Mouse (Mus musculus): ENCODE measurements around the gene Tmem255b. TPM values are rescaled to one million over a fixed set of nuclear protein-coding genes. Genes with fewer than 3 reads are reported as not detected.

The Tmem255b gene
- polyA plus RNA-seq, 1 experiment from 2014 or later = not detected

GRCm38 (mm10) chr8:13419111-13419639 is 15.8 kb upstream of the Tmem255b start:
- DNase-seq = no peak
- TF ChIP-seq CTCF (IDR thresholded peaks at IDR 0.05; ENCODE audit: low read depth) (no peak), EP300 (IDR thresholded peaks at IDR 0.05; ENCODE audit: low read depth) (no peak)
- WGBS (ENCODE audit: insufficient replicate concordance) = 56% methylated on average over 2 of the region's 2 CpGs
- H3K4me2 ChIP-seq (ENCODE audit: low read depth, low read length) = no peak overlapping the region
- H3K4me1 ChIP-seq (ENCODE audit: insufficient read depth) = no peaks in the 10 kb centered on the region
- H3K36me3 ChIP-seq (replicated peaks; ENCODE audit: insufficient read depth, low read length) = no peaks in the 10 kb centered on the region
- H3K4me3 ChIP-seq (ENCODE audit: low read depth, low read length) = no peak overlapping the region
- H3K27me3 ChIP-seq (ENCODE audit: insufficient read depth, low read length) = no peaks in the 10 kb centered on the region
- ATAC-seq = no peak
- no peak overlapping the region for H3K27ac ChIP-seq (ENCODE audit: low read depth)
- no peak overlapping the region for H3K9ac ChIP-seq (replicated peaks)
- no peaks in the 10 kb centered on the region; the same call in 1 of the 2 replicates for H3K9me3 ChIP-seq (ENCODE audit: low read length)

- TF ChIP-seq EP300 (IDR thresholded peaks at IDR 0.05; ENCODE audit: low read depth) (no peak), CTCF (IDR thresholded peaks at IDR 0.05; ENCODE audit: low read depth) (no peak)
- Histone ChIP-seq H3K27me3 (ENCODE audit: insufficient read depth, low read length) (no peaks in the 10 kb centered on the region), H3K4me2 (ENCODE audit: low read depth, low read length) (no peak overlapping the region), H3K4me1 (ENCODE audit: insufficient read depth) (no peaks in the 10 kb centered on the region), H3K9ac (replicated peaks) (no peak overlapping the region), H3K9me3 (ENCODE audit: low read length) (no peaks in the 10 kb centered on the region; the same call in 1 of the 2 replicates), H3K27ac (ENCODE audit: low read depth) (no peak overlapping the region), H3K36me3 (replicated peaks; ENCODE audit: insufficient read depth, low read length) (no peaks in the 10 kb centered on the region), H3K4me3 (ENCODE audit: low read depth, low read length) (no peak overlapping the region)
- ATAC-seq (no peak), DNase-seq (no peak)
- WGBS (ENCODE audit: insufficient replicate concordance) = 79% methylated on average over 6 of the region's 6 CpGs
Observed at GRCm38 (mm10) chr8:13420970-13421369, 14.0 kb upstream of the Tmem255b start.

- DNase-seq (no peak), ATAC-seq (no peak)
- H3K4me3 ChIP-seq (ENCODE audit: low read depth, low read length) = no peak overlapping the region
- 32% methylated on average over 6 of the region's 6 CpGs for WGBS (ENCODE audit: insufficient replicate concordance)
- H3K36me3 ChIP-seq (replicated peaks; ENCODE audit: insufficient read depth, low read length) = no peaks in the 10 kb centered on the region
- no peaks in the 10 kb centered on the region for H3K27me3 ChIP-seq (ENCODE audit: insufficient read depth, low read length)
- TF ChIP-seq EP300 (IDR thresholded peaks at IDR 0.05; ENCODE audit: low read depth) (no peak), CTCF (IDR thresholded peaks at IDR 0.05; ENCODE audit: low read depth) (no peak)
- no peak overlapping the region for H3K9ac ChIP-seq (replicated peaks)
- H3K4me1 ChIP-seq (ENCODE audit: insufficient read depth) = no peaks in the 10 kb centered on the region
- no peaks in the 10 kb centered on the region; the same call in 1 of the 2 replicates for H3K9me3 ChIP-seq (ENCODE audit: low read length)
- no peak overlapping the region for H3K4me2 ChIP-seq (ENCODE audit: low read depth, low read length)
- no peak overlapping the region for H3K27ac ChIP-seq (ENCODE audit: low read depth)
Observed at GRCm38 (mm10) chr8:13427351-13427750, 7.6 kb upstream of the Tmem255b start.

- Histone ChIP-seq H3K27me3 (ENCODE audit: insufficient read depth, low read length) (no peaks in the 10 kb centered on the region), H3K9ac (replicated peaks) (no peak overlapping the region), H3K9me3 (ENCODE audit: low read length) (no peaks in the 10 kb centered on the region), H3K4me1 (ENCODE audit: insufficient read depth) (no peaks in the 10 kb centered on the region), H3K4me3 (ENCODE audit: low read depth, low read length) (no peak overlapping the region), H3K36me3 (replicated peaks; ENCODE audit: insufficient read depth, low read length) (no peaks in the 10 kb centered on the region), H3K4me2 (ENCODE audit: low read depth, low read length) (no peak overlapping the region), H3K27ac (ENCODE audit: low read depth) (no peak overlapping the region)
- DNase-seq (no peak), ATAC-seq (no peak)
- no peak for TF ChIP-seq CTCF (IDR thresholded peaks at IDR 0.05; ENCODE audit: low read depth)
- TF ChIP-seq EP300 (IDR thresholded peaks at IDR 0.05; ENCODE audit: low read depth) = no peak
- WGBS (ENCODE audit: insufficient replicate concordance) = 61% methylated on average over 9 of the region's 9 CpGs
Observed at GRCm38 (mm10) chr8:13428156-13428555, 6.8 kb upstream of the Tmem255b start.

GRCm38 (mm10) chr8:13430412-13430811 is 4.6 kb upstream of the Tmem255b start:
- TF ChIP-seq CTCF (IDR thresholded peaks at IDR 0.05; ENCODE audit: low read depth) = no peak
- no peak for TF ChIP-seq EP300 (IDR thresholded peaks at IDR 0.05; ENCODE audit: low read depth)
- no peak overlapping the region for H3K4me3 ChIP-seq (ENCODE audit: low read depth, low read length)
- 74% methylated on average over 7 of the region's 7 CpGs for WGBS (ENCODE audit: insufficient replicate concordance)
- no peak overlapping the region for H3K9ac ChIP-seq (replicated peaks)
- H3K27ac ChIP-seq (ENCODE audit: low read depth) = no peak overlapping the region
- no peaks in the 10 kb centered on the region for H3K36me3 ChIP-seq (replicated peaks; ENCODE audit: insufficient read depth, low read length)
- no peak overlapping the region for H3K4me2 ChIP-seq (ENCODE audit: low read depth, low read length)
- no peaks in the 10 kb centered on the region for H3K4me1 ChIP-seq (ENCODE audit: insufficient read depth)
- H3K9me3 ChIP-seq (ENCODE audit: low read length) = no peaks in the 10 kb centered on the region
- peaks cover 10% of the 10 kb centered on the region; the same call in 1 of the 2 replicates for H3K27me3 ChIP-seq (ENCODE audit: insufficient read depth, low read length)
- DNase-seq (no peak), ATAC-seq (no peak)

- DNase-seq (no peak), ATAC-seq (no peak)
- Histone ChIP-seq H3K27me3 (ENCODE audit: insufficient read depth, low read length) (peaks cover 12% of the 10 kb centered on the region), H3K4me3 (ENCODE audit: low read depth, low read length) (no peak overlapping the region), H3K36me3 (replicated peaks; ENCODE audit: insufficient read depth, low read length) (no peaks in the 10 kb centered on the region), H3K9me3 (ENCODE audit: low read length) (no peaks in the 10 kb centered on the region), H3K27ac (ENCODE audit: low read depth) (no peak overlapping the region), H3K4me1 (ENCODE audit: insufficient read depth) (no peaks in the 10 kb centered on the region), H3K4me2 (ENCODE audit: low read depth, low read length) (no peak overlapping the region), H3K9ac (replicated peaks) (no peak overlapping the region)
- TF ChIP-seq CTCF (IDR thresholded peaks at IDR 0.05; ENCODE audit: low read depth) (no peak), EP300 (IDR thresholded peaks at IDR 0.05; ENCODE audit: low read depth) (no peak)
Observed at GRCm38 (mm10) chr8:13430866-13431265, 4.1 kb upstream of the Tmem255b start.

GRCm38 (mm10) chr8:13433130-13433529 is 1.9 kb upstream of the Tmem255b start:
- Histone ChIP-seq H3K4me3 (ENCODE audit: low read depth, low read length) (no peak overlapping the region), H3K27ac (ENCODE audit: low read depth) (no peak overlapping the region), H3K4me2 (ENCODE audit: low read depth, low read length) (no peak overlapping the region), H3K9ac (replicated peaks) (no peak overlapping the region), H3K27me3 (ENCODE audit: insufficient read depth, low read length) (peaks cover 16% of the 10 kb centered on the region), H3K36me3 (replicated peaks; ENCODE audit: insufficient read depth, low read length) (no peaks in the 10 kb centered on the region), H3K4me1 (ENCODE audit: insufficient read depth) (no peaks in the 10 kb centered on the region), H3K9me3 (ENCODE audit: low read length) (no peaks in the 10 kb centered on the region)
- TF ChIP-seq EP300 (IDR thresholded peaks at IDR 0.05; ENCODE audit: low read depth) = no peak
- TF ChIP-seq CTCF (IDR thresholded peaks at IDR 0.05; ENCODE audit: low read depth) = no peak
- DNase-seq = no peak
- ATAC-seq = no peak
- WGBS (ENCODE audit: insufficient replicate concordance) = 54% methylated on average over 5 of the region's 5 CpGs

Data from liver, postnatal 0 days (tissue).